Mouse (Mus musculus) layer of hippocampus, adult 9-11 months (tissue): Measurements from ENCODE around the gene Taf6.
"Not testable (repeated sequence)": the region's sequence is repeated elsewhere in the genome, so short reads cannot be mapped to it uniquely, and the experiment has no call there.

ENCODE experiments used
- DNase-seq: peaks from one replicate; pipeline ENCODE4 v3.0.0; 2022

Gene Taf6

GRCm38 (mm10) chr5:138186950-138187638 lies at the start of gene Taf6, which contains the start of gene Cnpy4:
Gene Taf6 (minus strand): TSS chr5:138187451.
Gene Cnpy4 (plus strand): TSS chr5:138187485.
- DNase-seq: peak; percentile 83

DNA sequence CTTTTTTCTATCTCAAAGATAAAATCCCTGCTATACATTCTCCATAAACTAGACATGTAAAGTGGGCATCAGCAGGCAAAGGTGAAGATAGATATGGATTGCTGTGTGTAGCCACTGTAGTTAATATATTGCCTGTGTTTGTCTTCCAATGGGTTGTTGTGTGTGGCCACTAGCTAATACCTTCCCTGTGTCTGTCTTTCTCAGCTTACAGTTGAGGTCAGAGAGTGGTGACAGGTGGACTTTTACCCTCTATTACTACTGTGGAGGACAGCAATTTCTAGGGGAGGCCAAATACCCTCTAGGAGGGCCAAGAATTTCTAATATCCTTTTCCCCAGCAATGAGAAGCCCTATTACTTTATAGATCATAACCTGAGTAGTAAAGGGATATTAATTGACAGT lies 47.0 kb upstream of the Taf6 start:
- DNase-seq: no peak

DNA sequence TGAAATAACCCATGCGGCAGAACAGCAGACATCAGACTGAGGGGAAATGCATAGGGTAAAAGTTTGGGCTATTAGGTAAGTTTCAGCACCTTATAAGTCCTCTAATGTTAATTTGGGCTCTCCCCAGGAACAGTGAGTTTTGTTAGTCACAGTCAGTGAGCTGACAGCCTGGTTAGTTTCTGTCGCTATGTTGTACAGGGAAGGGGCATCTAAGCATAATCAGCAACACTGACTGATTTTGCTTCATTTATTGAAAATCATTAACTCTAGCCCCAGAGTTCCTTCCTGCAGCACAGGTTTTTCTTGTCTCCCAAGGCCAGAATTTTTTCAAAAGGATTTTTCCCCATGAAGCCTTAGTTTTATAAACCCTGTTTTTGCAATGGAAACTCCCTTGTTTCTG lies 46.5 kb upstream of the Taf6 start:
- DNase-seq: no peak

- DNase-seq: no peak
Measured at GRCm38 (mm10) chr5:138229511-138229910, 42.3 kb upstream of the Taf6 start.

GRCm38 (mm10) chr5:138228026-138228425 lies 40.8 kb upstream of the Taf6 start:
- DNase-seq: no peak

DNA sequence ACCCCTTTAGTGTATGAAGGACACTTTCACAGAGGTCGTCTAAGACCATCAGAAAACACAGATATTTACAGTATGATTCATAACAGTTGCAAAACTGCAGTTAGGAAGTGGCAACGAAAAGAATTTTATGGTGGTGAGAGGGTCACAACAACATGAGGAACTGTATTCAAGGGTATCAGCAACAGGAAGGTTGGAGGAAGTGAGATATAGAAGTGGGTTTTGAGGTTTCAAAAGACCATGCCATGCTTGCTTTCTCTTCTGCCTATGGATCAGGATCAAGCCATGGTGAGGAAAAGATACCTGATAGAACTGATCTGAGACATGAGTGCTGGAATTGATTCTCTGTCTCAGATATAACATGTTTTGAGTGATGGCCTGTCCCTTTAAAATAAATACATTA lies 40.1 kb upstream of the Taf6 start:
- no peak for DNase-seq

- DNase-seq: no peak
Measured at GRCm38 (mm10) chr5:138226491-138226890, 39.2 kb upstream of the Taf6 start.

GRCm38 (mm10) chr5:138225700-138226099 lies 38.4 kb upstream of the Taf6 start, which contains the start of gene Nxpe5:
Gene Nxpe5 (plus strand): TSS chr5:138225898.
- DNase-seq: no peak

DNA sequence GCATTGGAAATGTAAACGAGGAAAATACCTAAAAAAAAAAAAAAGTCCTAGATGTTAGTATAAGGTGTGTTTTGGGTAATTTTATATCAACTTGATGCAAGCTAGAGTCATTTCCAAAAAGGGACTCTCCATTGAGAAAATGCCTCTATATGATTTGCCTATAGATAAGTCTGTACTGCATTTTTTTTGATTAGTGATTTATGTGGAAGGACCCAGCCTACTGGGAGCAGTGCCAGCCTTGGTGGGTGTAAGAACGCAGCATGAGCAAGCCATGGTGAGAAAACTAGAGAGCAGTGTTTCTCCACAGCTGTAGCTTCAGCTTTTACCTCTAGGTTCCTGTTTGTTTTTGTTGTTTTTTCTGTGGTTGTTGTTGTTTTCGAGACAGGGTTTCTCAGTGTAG lies 36.0 kb upstream of the Taf6 start:
- no peak for DNase-seq

DNA sequence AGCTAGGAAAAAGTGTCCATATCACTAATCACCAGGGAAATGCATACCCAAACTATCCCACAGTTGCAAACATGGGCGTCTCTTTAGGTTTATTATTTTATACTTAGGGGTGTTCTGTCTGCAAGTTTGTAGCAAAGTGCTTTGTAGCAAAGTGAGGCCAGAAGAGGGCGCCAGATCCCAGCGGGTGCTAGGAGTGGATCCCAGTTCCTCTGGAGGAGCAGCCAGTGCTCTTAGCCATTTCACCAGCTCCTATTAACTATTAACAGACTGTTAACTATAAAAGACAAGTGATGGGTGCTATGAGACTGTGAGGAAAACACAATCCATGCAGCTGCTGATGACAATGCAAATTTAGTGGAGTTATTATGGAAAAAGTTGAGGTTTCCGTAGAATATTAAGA lies 34.9 kb upstream of the Taf6 start:
- DNase-seq: peak; percentile 70

- no peak for DNase-seq
Measured at GRCm38 (mm10) chr5:138219864-138220263, 32.6 kb upstream of the Taf6 start.

DNA sequence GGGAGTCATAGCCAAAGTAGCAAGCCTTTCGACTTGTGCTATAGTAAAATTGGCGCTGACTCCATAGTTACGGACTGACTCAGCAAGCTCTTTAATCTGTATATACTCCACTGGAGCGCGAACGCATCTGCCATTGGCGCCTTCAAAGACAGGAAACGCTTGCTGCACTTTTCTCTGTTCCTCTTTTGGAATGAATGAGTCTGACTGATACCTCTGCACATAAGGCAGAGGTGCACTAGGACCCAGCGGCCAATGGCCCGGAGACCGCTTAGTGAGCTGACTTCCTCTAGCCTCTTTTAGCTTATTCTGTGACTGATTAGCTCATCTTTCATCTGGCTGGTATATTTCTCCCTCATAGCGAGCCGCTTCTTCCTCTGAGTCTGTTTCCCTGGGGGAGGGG lies 29.4 kb upstream of the Taf6 start:
- not testable (repeated sequence) for DNase-seq

- no peak for DNase-seq
Measured at GRCm38 (mm10) chr5:138207873-138208272, 20.6 kb upstream of the Taf6 start.

- DNase-seq: no peak
Measured at GRCm38 (mm10) chr5:138207253-138207652, 20.0 kb upstream of the Taf6 start.

DNA sequence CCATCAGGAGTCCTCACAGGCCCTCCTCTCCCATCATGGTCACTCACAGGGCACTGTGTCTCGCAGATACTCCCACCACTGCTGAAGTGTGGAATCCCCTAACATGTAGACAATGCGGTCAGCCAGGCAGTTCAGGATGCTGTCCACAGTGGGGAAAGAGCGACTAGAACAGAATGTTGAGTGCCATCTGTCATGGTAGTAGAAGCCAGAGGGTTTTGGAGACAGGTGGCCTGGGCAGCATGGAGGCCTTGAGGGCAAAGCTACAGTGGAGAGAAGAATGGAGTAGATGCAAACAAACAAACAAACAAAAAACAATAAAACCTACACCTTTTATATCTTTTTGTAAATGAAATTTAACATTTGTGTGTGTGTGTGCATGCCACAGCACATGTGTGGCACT lies 14.8 kb upstream of the Taf6 start:
- DNase-seq: no peak

GRCm38 (mm10) chr5:138199576-138199975 lies 12.3 kb upstream of the Taf6 start:
- DNase-seq: no peak

- no peak for DNase-seq
Measured at GRCm38 (mm10) chr5:138195463-138195862, 8.2 kb upstream of the Taf6 start.

DNA sequence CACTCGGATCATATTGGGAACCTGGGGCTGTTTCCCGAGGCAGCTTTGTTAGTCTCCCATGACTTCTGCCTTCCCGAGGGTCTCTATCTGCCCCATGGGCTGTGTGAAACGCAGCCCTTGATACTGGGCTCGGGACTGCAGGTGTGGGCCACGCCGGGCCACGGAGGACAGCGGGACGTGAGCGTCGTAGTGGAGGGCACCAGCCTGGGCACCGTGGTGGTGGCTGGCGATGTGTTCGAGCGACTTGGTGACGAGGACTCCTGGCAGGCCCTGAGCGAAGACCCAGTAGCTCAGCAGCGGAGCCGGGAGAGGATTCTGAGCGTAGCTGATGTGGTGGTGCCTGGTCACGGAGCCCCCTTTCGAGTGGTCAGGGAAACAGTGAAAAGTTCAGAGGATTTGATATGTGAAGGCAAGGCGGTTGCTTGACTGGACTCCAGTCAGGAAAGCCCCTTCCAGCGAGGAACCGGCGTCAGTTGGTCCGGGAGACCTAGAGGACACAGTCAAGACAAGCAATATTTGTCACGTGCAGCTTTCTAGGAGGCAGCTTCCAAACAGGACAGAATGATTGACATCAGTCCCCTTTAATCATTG lies 7.6 kb upstream of the Taf6 start:
- no peak for DNase-seq

- DNase-seq: peak; percentile 78
Measured at GRCm38 (mm10) chr5:138193771-138194727, 6.8 kb upstream of the Taf6 start, which contains the start of gene Mblac1. Gene Mblac1 (plus strand): TSS chr5:138194314.

DNA sequence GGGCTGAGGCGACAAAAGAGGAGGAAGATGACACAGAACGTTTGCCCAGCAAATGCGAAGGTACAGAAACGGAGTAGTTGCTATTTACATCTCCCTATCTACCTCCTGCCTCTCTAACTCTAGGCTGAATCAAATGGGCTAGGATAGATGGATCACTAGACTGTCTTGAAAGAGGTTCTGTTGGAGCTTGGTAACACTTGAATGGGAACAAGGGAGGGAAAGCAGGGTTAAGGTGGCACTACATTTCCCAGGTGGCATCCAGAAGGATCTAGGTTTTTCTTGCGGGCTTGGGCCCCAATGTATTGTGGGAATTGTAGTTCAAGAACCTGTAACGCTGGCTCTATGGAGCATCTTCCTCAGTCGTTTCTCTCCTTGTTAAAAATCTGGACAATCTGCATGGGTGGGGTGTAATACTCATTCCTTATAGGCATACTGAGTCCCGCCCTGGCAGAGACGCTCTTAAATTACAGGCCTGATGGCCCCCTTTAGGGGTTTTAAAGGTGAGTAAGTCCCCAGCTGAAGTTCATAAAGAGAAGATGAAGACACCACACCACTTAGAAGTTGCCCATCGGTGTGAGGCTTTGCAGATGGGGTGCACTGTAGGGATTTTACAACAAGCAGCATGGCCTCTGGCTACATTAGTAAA lies 533 bp upstream of the Taf6 start:
- DNase-seq: peak; percentile 82

GRCm38 (mm10) chr5:138173217-138173616 lies 14.0 kb downstream of the Taf6 start:
- no peak for DNase-seq

- peak; percentile 98 for DNase-seq
Measured at GRCm38 (mm10) chr5:138171695-138172491, 15.4 kb downstream of the Taf6 start, which contains the start of the genes Ap4m1 and Mcm7. Gene Ap4m1 (plus strand): TSS chr5:138172002. Gene Mcm7 (minus strand): TSS chr5:138172422.
